Mouse (Mus musculus) adipocyte (in vitro differentiated cells): ENCODE data around the gene Prr7.

Experiments
- DNase-seq: peaks from one replicate; pipeline ENCODE4 v3.0.0-alpha.2; 2016; ENCODE audit warnings: low spot score

The Prr7 gene

GRCm38 (mm10) chr13:55477492-55477891 is 13.4 kb downstream of the Prr7 start:
- no peak for DNase-seq

GRCm38 (mm10) chr13:55478036-55478435 is 14.0 kb downstream of the Prr7 start:
- no peak for DNase-seq

- DNase-seq = no peak
Measured at GRCm38 (mm10) chr13:55479008-55479407, 14.9 kb downstream of the Prr7 start.

- DNase-seq = no peak
Measured at GRCm38 (mm10) chr13:55479929-55480328, 15.9 kb downstream of the Prr7 start.

- DNase-seq = no peak
Measured at GRCm38 (mm10) chr13:55482542-55482941, 18.5 kb downstream of the Prr7 start.

- DNase-seq = no peak
Measured at GRCm38 (mm10) chr13:55483071-55483470, 19.0 kb downstream of the Prr7 start.

- DNase-seq = no peak
Measured at GRCm38 (mm10) chr13:55483593-55483992, 19.5 kb downstream of the Prr7 start.

- DNase-seq = no peak
Measured at GRCm38 (mm10) chr13:55484520-55485088, 20.5 kb downstream of the Prr7 start.

GRCm38 (mm10) chr13:55486029-55486794 is 22.1 kb downstream of the Prr7 start:
- no peak for DNase-seq

- DNase-seq = no peak
Measured at GRCm38 (mm10) chr13:55486916-55487577, 23.0 kb downstream of the Prr7 start.

- no peak for DNase-seq
Measured at GRCm38 (mm10) chr13:55487578-55488498, 23.8 kb downstream of the Prr7 start, which contains the start of gene Dbn1. Gene Dbn1, minus strand, starts transcription at chr13:55488111.

- DNase-seq = no peak
Measured at GRCm38 (mm10) chr13:55494257-55494656, 30.2 kb downstream of the Prr7 start.

GRCm38 (mm10) chr13:55494883-55495621 is 31.0 kb downstream of the Prr7 start:
- peak; percentile 19 for DNase-seq

- DNase-seq = no peak
Measured at GRCm38 (mm10) chr13:55495702-55496101, 31.6 kb downstream of the Prr7 start.

GRCm38 (mm10) chr13:55496661-55497060 is 32.6 kb downstream of the Prr7 start:
- DNase-seq = no peak

GRCm38 (mm10) chr13:55498906-55499305 is 34.8 kb downstream of the Prr7 start:
- no peak for DNase-seq

- DNase-seq = no peak
Measured at GRCm38 (mm10) chr13:55500575-55500974, 36.5 kb downstream of the Prr7 start.

GRCm38 (mm10) chr13:55502405-55502804 is 38.3 kb downstream of the Prr7 start:
- no peak for DNase-seq

- no peak for DNase-seq
Measured at GRCm38 (mm10) chr13:55504390-55504789, 40.3 kb downstream of the Prr7 start.

- DNase-seq = no peak
Measured at GRCm38 (mm10) chr13:55505810-55506209, 41.7 kb downstream of the Prr7 start.

- peak; percentile 23 for DNase-seq
Measured at GRCm38 (mm10) chr13:55506697-55507096, 42.6 kb downstream of the Prr7 start.
